Mouse (Mus musculus) hindbrain, embryonic 15.5 days (tissue): Measurements from ENCODE around the gene Mad2l1bp. TPM values are rescaled to one million over a fixed set of nuclear protein-coding genes. Genes with fewer than 3 reads are reported as not detected.

Experiments
- ATAC-seq: fragments of 200-750 bp; cut with Nextera tagmentation; 2 replicates; pipeline ENCODE4 v1.8.0; 2017; ENCODE audit warnings: low read depth, moderate number of reproducible peaks, moderate TSS enrichment; ENCODE audit not compliant: low FRiP score
- H3K27ac ChIP-seq: fragments of 300-500 bp; sonication (generic); replicated peaks from 2 replicates; pipeline ENCODE4 v1.5.1; 2015; ENCODE audit warnings: mild to moderate bottlenecking, inconsistent platforms
- H3K27me3 ChIP-seq: fragments of 300-500 bp; sonication (generic); 2 replicates; pipeline ENCODE4 v1.6.1; 2015; ENCODE audit warnings: control low read depth, inconsistent platforms
- H3K36me3 ChIP-seq: fragments of 300-500 bp; sonication (generic); 2 replicates; pipeline ENCODE4 v1.6.1; 2015; ENCODE audit warnings: control low read depth, inconsistent platforms
- H3K4me1 ChIP-seq: fragments of 300-500 bp; sonication (generic); replicated peaks from 2 replicates; pipeline ENCODE4 v1.6.1; 2015; ENCODE audit warnings: control low read depth, inconsistent platforms
- H3K4me2 ChIP-seq: fragments of 300-500 bp; sonication (generic); 2 replicates; pipeline ENCODE4 v1.6.1; 2015; ENCODE audit warnings: moderate library complexity, mild to moderate bottlenecking, inconsistent platforms
- H3K4me3 ChIP-seq: fragments of 300-500 bp; sonication (generic); 2 replicates; pipeline ENCODE4 v1.5.1; 2015; ENCODE audit warnings: mild to moderate bottlenecking, inconsistent platforms
- H3K9ac ChIP-seq: fragments of 300-500 bp; sonication (generic); 2 replicates; pipeline ENCODE4 v1.6.1; 2015; ENCODE audit warnings: inconsistent platforms
- H3K9me3 ChIP-seq: fragments of 300-500 bp; sonication (generic); 2 replicates; pipeline ENCODE4 v1.6.1; 2016; ENCODE audit warnings: control low read depth, inconsistent platforms
- WGBS: fragments of 180-500 bp; shearing (Covaris S2); methylation state at CpG from one replicate; pipeline ENCODE4 v1.1.7; 2015; 5-methylcytosine and 5-hydroxymethylcytosine counted together
- polyA plus RNA-seq: library from polyadenylated mRNA; unstranded; fragments of >200 nt; fragmentation: Nextera tagmentation; extraction: Ambion mirVana; gene quantifications from 2 replicates; pipeline ENCODE4 v1.2.1, GENCODE M21; 2015

Gene Mad2l1bp
- polyA plus RNA-seq, 1 experiment from 2014 or later = 22.9 TPM

GRCm38 (mm10) chr17:46122791-46123190 is 30.6 kb downstream of the Mad2l1bp start:
- H3K27me3 ChIP-seq = no peaks in the 10 kb centered on the region
- H3K4me2 ChIP-seq = no peak overlapping the region
- H3K4me3 ChIP-seq = no peak overlapping the region
- WGBS = 96% methylated on average over 4 of the region's 4 CpGs
- no peak overlapping the region for H3K27ac ChIP-seq
- H3K36me3 ChIP-seq = peaks cover 67% of the 10 kb centered on the region
- no peak for ATAC-seq
- H3K9me3 ChIP-seq = no peaks in the 10 kb centered on the region
- H3K4me1 ChIP-seq = no peaks in the 10 kb centered on the region
- no peak overlapping the region for H3K9ac ChIP-seq

- Histone ChIP-seq H3K4me2 (no peak overlapping the region), H3K9ac (no peak overlapping the region), H3K9me3 (no peaks in the 10 kb centered on the region), H3K4me3 (no peak overlapping the region), H3K27me3 (no peaks in the 10 kb centered on the region), H3K27ac (no peak overlapping the region), H3K4me1 (no peaks in the 10 kb centered on the region), H3K36me3 (peaks cover 36% of the 10 kb centered on the region)
- ATAC-seq = no peak
- WGBS = 92% methylated on average over 10 of the region's 10 CpGs
Observed at GRCm38 (mm10) chr17:46119641-46120040, 33.7 kb downstream of the Mad2l1bp start.

- H3K4me1 ChIP-seq = no peaks in the 10 kb centered on the region
- 75% methylated on average over 4 of the region's 4 CpGs for WGBS
- H3K27me3 ChIP-seq = no peaks in the 10 kb centered on the region
- no peak overlapping the region for H3K27ac ChIP-seq
- H3K9me3 ChIP-seq = no peaks in the 10 kb centered on the region
- peaks cover 30% of the 10 kb centered on the region for H3K36me3 ChIP-seq
- H3K4me2 ChIP-seq = no peak overlapping the region
- ATAC-seq = no peak
- no peak overlapping the region for H3K9ac ChIP-seq
- no peak overlapping the region for H3K4me3 ChIP-seq
Observed at GRCm38 (mm10) chr17:46118423-46118850, 34.9 kb downstream of the Mad2l1bp start.

GRCm38 (mm10) chr17:46117623-46118422 is 35.5 kb downstream of the Mad2l1bp start:
- no peaks in the 10 kb centered on the region for H3K9me3 ChIP-seq
- H3K4me3 ChIP-seq = no peak overlapping the region
- H3K27ac ChIP-seq = no peak overlapping the region
- no peaks in the 10 kb centered on the region for H3K4me1 ChIP-seq
- ATAC-seq = no peak
- H3K4me2 ChIP-seq = no peak overlapping the region
- 75% methylated on average over 13 of the region's 13 CpGs for WGBS
- peaks cover 24% of the 10 kb centered on the region for H3K36me3 ChIP-seq
- H3K9ac ChIP-seq = no peak overlapping the region
- no peaks in the 10 kb centered on the region for H3K27me3 ChIP-seq

- no peaks in the 10 kb centered on the region for H3K27me3 ChIP-seq
- no peak overlapping the region for H3K4me3 ChIP-seq
- ATAC-seq = no peak
- H3K4me1 ChIP-seq = peaks cover 7% of the 10 kb centered on the region
- no peak overlapping the region for H3K9ac ChIP-seq
- 93% methylated on average over 3 of the region's 3 CpGs for WGBS
- no peaks in the 10 kb centered on the region for H3K9me3 ChIP-seq
- peaks cover 16% of the 10 kb centered on the region for H3K36me3 ChIP-seq
- no peak overlapping the region for H3K4me2 ChIP-seq
- H3K27ac ChIP-seq = no peak overlapping the region
Observed at GRCm38 (mm10) chr17:46116881-46117280, 36.5 kb downstream of the Mad2l1bp start.

- no peak overlapping the region for H3K4me3 ChIP-seq
- WGBS = 87% methylated on average over 11 of the region's 11 CpGs
- H3K9me3 ChIP-seq = no peaks in the 10 kb centered on the region
Observed at GRCm38 (mm10) chr17:46116138-46116537, 37.2 kb downstream of the Mad2l1bp start.

GRCm38 (mm10) chr17:46115489-46115888 is 37.9 kb downstream of the Mad2l1bp start:
- Histone ChIP-seq H3K9me3 (no peaks in the 10 kb centered on the region), H3K36me3 (peaks cover 12% of the 10 kb centered on the region), H3K27me3 (no peaks in the 10 kb centered on the region), H3K9ac (no peak overlapping the region), H3K27ac (no peak overlapping the region), H3K4me3 (no peak overlapping the region), H3K4me2 (no peak overlapping the region), H3K4me1 (peaks cover 14% of the 10 kb centered on the region)
- no peak for ATAC-seq
- 63% methylated on average over 2 of the region's 2 CpGs for WGBS

More at GRCm38 (mm10) chr17:46116138-46116537, 37.2 kb downstream of the Mad2l1bp start:
- ATAC-seq = no peak
- Histone ChIP-seq H3K36me3 (peaks cover 14% of the 10 kb centered on the region), H3K4me2 (no peak overlapping the region), H3K4me1 (peaks cover 14% of the 10 kb centered on the region), H3K27ac (no peak overlapping the region), H3K27me3 (no peaks in the 10 kb centered on the region), H3K9ac (no peak overlapping the region)

- Histone ChIP-seq H3K4me2 (peak within 1 kb of the TSS; percentile 71), H3K27ac (peak within 1 kb of the TSS; percentile 88), H3K9ac (peak within 1 kb of the TSS; percentile 83), H3K4me1 (peaks cover 18% of the 10 kb centered on the region), H3K27me3 (peaks cover 8% of the 10 kb centered on the region; the same call in 1 of the 2 replicates), H3K36me3 (no peaks in the 10 kb centered on the region), H3K4me3 (peak within 1 kb of the TSS; percentile 93), H3K9me3 (no peaks in the 10 kb centered on the region)
- ATAC-seq = peak; percentile 98
- WGBS = 5% methylated on average over 38 of the region's 38 CpGs
Observed at GRCm38 (mm10) chr17:46110402-46111289, 42.7 kb downstream of the Mad2l1bp start, which contains the start of gene Mrps18a. Gene Mrps18a, plus strand, starts transcription at chr17:46110986.

GRCm38 (mm10) chr17:46108286-46108685 is 45.1 kb downstream of the Mad2l1bp start:
- no peak overlapping the region for H3K9ac ChIP-seq
- H3K27me3 ChIP-seq = peaks cover 8% of the 10 kb centered on the region; the same call in 1 of the 2 replicates
- H3K4me3 ChIP-seq = no peak overlapping the region
- H3K4me2 ChIP-seq = no peak overlapping the region
- H3K4me1 ChIP-seq = peaks cover 18% of the 10 kb centered on the region
- H3K9me3 ChIP-seq = no peaks in the 10 kb centered on the region
- ATAC-seq = no peak
- 80% methylated on average over 4 of the region's 4 CpGs for WGBS
- no peak overlapping the region for H3K27ac ChIP-seq
- H3K36me3 ChIP-seq = no peaks in the 10 kb centered on the region

GRCm38 (mm10) chr17:46104487-46104886 is 48.9 kb downstream of the Mad2l1bp start:
- Histone ChIP-seq H3K4me2 (no peak overlapping the region), H3K4me1 (no peaks in the 10 kb centered on the region), H3K27me3 (peaks cover 6% of the 10 kb centered on the region; the same call in 1 of the 2 replicates), H3K36me3 (no peaks in the 10 kb centered on the region), H3K27ac (no peak overlapping the region), H3K9ac (no peak overlapping the region), H3K9me3 (no peaks in the 10 kb centered on the region), H3K4me3 (no peak overlapping the region)
- 42% methylated on average over 12 of the region's 12 CpGs for whole genome bisulfite sequencing
- peak; percentile 56; the same call in 1 of the 2 replicates for ATAC-seq

- Histone ChIP-seq H3K27ac (no peak overlapping the region), H3K4me2 (no peak overlapping the region), H3K9ac (no peak overlapping the region), H3K36me3 (no peaks in the 10 kb centered on the region), H3K4me1 (no peaks in the 10 kb centered on the region), H3K27me3 (no peaks in the 10 kb centered on the region), H3K9me3 (no peaks in the 10 kb centered on the region), H3K4me3 (no peak overlapping the region)
- ATAC-seq = no peak
- WGBS = 35% methylated on average over 8 of the region's 8 CpGs
Observed at GRCm38 (mm10) chr17:46102608-46103159, 50.7 kb downstream of the Mad2l1bp start.
